Mouse (Mus musculus) embryonic fibroblast, embryonic 13.5 days (primary cell): ENCODE data around the gene E130114P18Rik.

Experiments
- CTCF ChIP-seq: IDR thresholded peaks from 2 replicates; pipeline ENCODE4 v1.5.1; 2011; ENCODE audit warnings: mild to moderate bottlenecking, control low read depth, low read length, moderate library complexity, borderline replicate concordance; ENCODE audit not compliant: insufficient read depth
- POLR2A ChIP-seq: IDR thresholded peaks from 2 replicates; pipeline ENCODE4 v1.6.1; 2011; ENCODE audit warnings: low read depth, mild to moderate bottlenecking, control low read depth, low read length, moderate library complexity

DNA sequence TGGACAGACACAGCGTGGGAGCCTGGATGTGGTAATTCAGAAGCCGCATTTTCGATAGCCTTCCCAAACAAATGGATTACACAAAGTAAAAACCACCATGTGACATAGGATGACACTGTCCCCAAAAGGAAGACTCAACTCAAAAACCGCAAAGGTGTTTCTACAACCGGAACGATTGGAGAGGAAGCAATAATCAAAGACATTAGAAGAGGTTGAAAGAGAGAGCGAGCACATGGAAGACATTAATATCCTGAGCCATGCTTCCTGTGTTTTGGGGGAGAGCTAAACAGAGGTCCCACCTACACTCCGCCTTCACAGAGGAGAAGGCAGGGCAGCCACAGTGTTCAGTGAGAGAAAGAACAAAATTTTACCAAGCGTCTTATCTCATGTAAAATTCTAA lies 181.5 kb downstream of the E130114P18Rik start:
- no peak for TF ChIP-seq CTCF
- no peak for TF ChIP-seq POLR2A
